In the genomic region with DNA sequence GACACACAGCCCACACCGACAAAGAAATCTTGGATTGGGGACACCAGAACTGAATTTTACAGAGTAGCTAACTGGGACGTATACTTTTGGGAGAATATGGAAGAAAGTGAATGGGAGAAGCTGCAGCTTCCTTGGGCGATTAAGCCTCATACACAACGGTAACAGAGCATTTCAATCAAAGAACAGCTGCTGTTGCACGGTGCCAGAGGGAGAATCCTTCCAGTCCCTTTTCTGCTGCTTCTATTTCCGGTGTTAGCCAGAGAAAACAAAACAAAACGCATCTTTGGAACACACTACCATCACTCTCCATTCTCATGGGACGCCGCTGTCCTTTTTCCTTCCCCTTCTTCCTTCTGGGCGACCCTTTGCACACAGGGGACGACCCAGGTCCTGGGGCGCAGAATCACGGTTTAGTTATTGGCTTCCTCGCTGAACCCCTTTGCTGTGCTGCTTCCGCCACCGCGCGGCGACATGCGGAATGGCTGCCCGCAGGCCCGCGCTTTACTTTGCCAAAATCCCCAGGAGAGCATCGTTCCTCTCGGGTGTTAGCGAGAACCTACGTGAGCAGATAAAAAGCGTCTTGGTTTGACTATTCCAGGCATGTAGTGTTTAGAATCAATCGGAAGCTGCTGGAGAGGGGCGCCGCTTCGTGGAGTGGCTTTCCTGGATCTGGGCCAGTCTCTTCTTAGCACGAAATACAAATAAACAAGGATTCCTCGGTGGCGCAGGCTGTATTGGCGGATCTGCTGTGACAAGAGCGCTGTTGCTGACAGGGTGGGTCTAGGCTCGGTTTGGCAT, we compare ENCODE assay signal across 8 mouse cellular contexts.
DNase-seq lines count a peak whose midpoint lies in the region; ATAC-seq and TF ChIP-seq lines count a peak whose summit lies in the region.

No protein-coding gene starts in this region.

- WGBS in embryonic facial prominence, embryonic 13.5 days = 3% methylated on average over 38 of the region's 38 CpGs
- WGBS in kidney, adult 2 months = 4% methylated on average over 38 of the region's 38 CpGs
- 6% methylated on average over 38 of the region's 38 CpGs for WGBS in limb, embryonic 11.5 days
- 3% methylated on average over 38 of the region's 38 CpGs for WGBS in midbrain, embryonic 13.5 days
- 7% methylated on average over 38 of the region's 38 CpGs for WGBS in small intestine, adult 2 months

- H3K36me3 ChIP-seq in embryonic facial prominence, embryonic 13.5 days = no peaks in the 10 kb centered on the region
- H3K36me3 ChIP-seq in kidney, adult 2 months (ENCODE audit: control insufficient read depth, insufficient read depth, low read length) = no peaks in the 10 kb centered on the region
- H3K36me3 ChIP-seq in limb, embryonic 11.5 days (ENCODE audit: control insufficient read depth, insufficient read depth, low read length) = no peaks in the 10 kb centered on the region
- no peaks in the 10 kb centered on the region for H3K36me3 ChIP-seq in midbrain, embryonic 13.5 days
- no peaks in the 10 kb centered on the region for H3K36me3 ChIP-seq in small intestine, adult 2 months (ENCODE audit: control insufficient read depth, insufficient read depth, low read length)

- peak overlapping the region; percentile 41 for H3K27ac ChIP-seq in embryonic facial prominence, embryonic 13.5 days
- H3K27ac ChIP-seq in kidney, adult 2 months (ENCODE audit: insufficient read depth, low read depth, low read length) = no peak overlapping the region
- no peak overlapping the region for H3K27ac ChIP-seq in limb, embryonic 11.5 days (replicated peaks; ENCODE audit: low read depth, low read length)
- peak overlapping the region; percentile 80 for H3K27ac ChIP-seq in midbrain, embryonic 13.5 days
- no peak overlapping the region for H3K27ac ChIP-seq in small intestine, adult 2 months (ENCODE audit: insufficient read depth, low read depth, low read length)

- ATAC-seq in embryonic facial prominence, embryonic 13.5 days (ENCODE audit: insufficient number of reproducible peaks, insufficient read depth, low FRiP score, low TSS enrichment, low read depth) = peak; percentile 70
- peak; percentile 79 for ATAC-seq in limb, embryonic 11.5 days (ENCODE audit: insufficient number of reproducible peaks, low FRiP score, low TSS enrichment, low read depth)
- peak; percentile 90 for ATAC-seq in midbrain, embryonic 13.5 days

- H3K4me1 ChIP-seq in embryonic facial prominence, embryonic 13.5 days = peaks cover 9% of the 10 kb centered on the region
- no peaks in the 10 kb centered on the region for H3K4me1 ChIP-seq in kidney, adult 2 months (ENCODE audit: control insufficient read depth, insufficient read depth, low read length)
- no peaks in the 10 kb centered on the region for H3K4me1 ChIP-seq in limb, embryonic 11.5 days (ENCODE audit: control insufficient read depth, insufficient read depth, low read length)
- peaks cover 16% of the 10 kb centered on the region for H3K4me1 ChIP-seq in midbrain, embryonic 13.5 days (replicated peaks)
- no peaks in the 10 kb centered on the region for H3K4me1 ChIP-seq in small intestine, adult 2 months (ENCODE audit: control insufficient read depth, insufficient read depth, insufficient read length, low read length)

- peak overlapping the region; percentile 67 for H3K9ac ChIP-seq in embryonic facial prominence, embryonic 13.5 days
- peak overlapping the region; percentile 44 for H3K9ac ChIP-seq in limb, embryonic 11.5 days (ENCODE audit: low read length)
- H3K9ac ChIP-seq in midbrain, embryonic 13.5 days (replicated peaks) = peak overlapping the region; percentile 62

- H3K4me3 ChIP-seq in embryonic facial prominence, embryonic 13.5 days = peak overlapping the region; percentile 42
- H3K4me3 ChIP-seq in kidney, adult 2 months (ENCODE audit: insufficient read depth, low read depth, low read length) = no peak overlapping the region
- peak overlapping the region; percentile 27 for H3K4me3 ChIP-seq in limb, embryonic 11.5 days (ENCODE audit: low read depth, low read length)
- H3K4me3 ChIP-seq in midbrain, embryonic 13.5 days (replicated peaks) = peak overlapping the region; percentile 40
- H3K4me3 ChIP-seq in small intestine, adult 2 months (ENCODE audit: low read depth, low read length) = peak overlapping the region; percentile 26

- TF ChIP-seq CTCF in kidney, adult 2 months (conservative IDR thresholded peaks at IDR 0.05; ENCODE audit: insufficient read depth, insufficient read length, low read depth, low read length) = peak; percentile 87
- peak; percentile 71; the same call in 1 of the 2 replicates for TF ChIP-seq CTCF in small intestine, adult 2 months (IDR thresholded peaks at IDR 0.05; ENCODE audit: extremely low read depth, insufficient read length, insufficient replicate concordance, low read depth, low read length)

- peak overlapping the region; percentile 64 for H3K4me2 ChIP-seq in embryonic facial prominence, embryonic 13.5 days
- H3K4me2 ChIP-seq in limb, embryonic 11.5 days (ENCODE audit: low read depth, severe bottlenecking) = peak overlapping the region; percentile 47
- peak overlapping the region; percentile 58 for H3K4me2 ChIP-seq in midbrain, embryonic 13.5 days (replicated peaks)

- no peaks in the 10 kb centered on the region for H3K9me3 ChIP-seq in embryonic facial prominence, embryonic 13.5 days
- H3K9me3 ChIP-seq in limb, embryonic 11.5 days (ENCODE audit: control insufficient read depth, low read length) = no peaks in the 10 kb centered on the region
- no peaks in the 10 kb centered on the region for H3K9me3 ChIP-seq in midbrain, embryonic 13.5 days

- no peak for TF ChIP-seq POLR2A in kidney, adult 2 months (IDR thresholded peaks at IDR 0.05; ENCODE audit: low read depth, low read length)
- no peak for TF ChIP-seq POLR2A in small intestine, adult 2 months (IDR thresholded peaks at IDR 0.05; ENCODE audit: low read depth, low read length)

- H3K27me3 ChIP-seq in embryonic facial prominence, embryonic 13.5 days = no peaks in the 10 kb centered on the region
- no peaks in the 10 kb centered on the region for H3K27me3 ChIP-seq in kidney, adult 2 months (replicated peaks; ENCODE audit: control insufficient read depth, insufficient read depth, low read length)
- H3K27me3 ChIP-seq in limb, embryonic 11.5 days (ENCODE audit: control insufficient read depth, insufficient read depth, low read length) = no peaks in the 10 kb centered on the region
- peaks cover 8% of the 10 kb centered on the region; the same call in 1 of the 2 replicates for H3K27me3 ChIP-seq in midbrain, embryonic 13.5 days
- H3K27me3 ChIP-seq in small intestine, adult 2 months (ENCODE audit: control insufficient read depth, insufficient read depth, low read length) = no peaks in the 10 kb centered on the region

- peak; percentile 84 for DNase-seq in 3T3-L1 (ENCODE audit: low read depth, low spot score)
- DNase-seq in adrenal gland, postnatal 4 days (ENCODE audit: low spot score in 2 of 2) = peak; percentile 57 to 59
- peak; percentile 78 for DNase-seq in heart, adult 8-10 months (ENCODE audit: low spot score)
- DNase-seq in kidney, adult 2 months = peak; percentile 70
- peak; percentile 90 for DNase-seq in limb, embryonic 11.5 days (ENCODE audit: low spot score)

Comparison
In these comparisons a context has a peak if more than half of its experiments do, and no peak if none do; other contexts are left out.
1. H3K27ac ChIP-seq: peak in embryonic facial prominence, embryonic 13.5 days (single experiment) and midbrain, embryonic 13.5 days (single experiment); none in kidney, adult 2 months (single experiment), limb, embryonic 11.5 days (single experiment) and small intestine, adult 2 months (single experiment).
2. Peak in every context shown above with its lines, with median percentiles within 50 percentile points of each other: DNase-seq, ATAC-seq, H3K4me2 ChIP-seq and H3K9ac ChIP-seq.